Mouse (Mus musculus) CH12.LX (cell line): ENCODE data around the gene Vsig2. TPM values are rescaled to one million over a fixed set of nuclear protein-coding genes. Genes with fewer than 3 reads are reported as not detected.
A peak's percentile ranks its signal among the peaks of the same experiment; 100 is the strongest.

ENCODE experiments used
- DNase-seq: peaks from one replicate; pipeline ENCODE4 v3.0.0-alpha.2; 2013; ENCODE audit errors: extremely low read depth
- H3K27ac ChIP-seq: 2 replicates; pipeline ENCODE4 v1.5.1; 2012; ENCODE audit warnings: low read depth, mild to moderate bottlenecking, control low read depth, moderate library complexity; ENCODE audit not compliant: insufficient read depth
- H3K27me3 ChIP-seq: replicated peaks from 2 replicates; pipeline ENCODE3; 2012; ENCODE audit warnings: inconsistent platforms
- H3K36me3 ChIP-seq, 2 experiments: replicated peaks in 1 of 2; 2 replicates each; pipeline versions ENCODE3 to v1.6.1; 2012; ENCODE audit warnings: inconsistent platforms in 1 of 2, low read length in 1 of 2, mild to moderate bottlenecking in 1 of 2, mixed read lengths in 1 of 2, moderate library complexity in 1 of 2; ENCODE audit not compliant: control insufficient read depth in 1 of 2, insufficient read depth in 1 of 2
- H3K4me1 ChIP-seq, 2 experiments: 2 replicates each; pipeline ENCODE4 v1.6.1; 2012; ENCODE audit warnings: inconsistent platforms in 1 of 2, moderate library complexity in 1 of 2; ENCODE audit not compliant: insufficient read depth in 2 of 2, control insufficient read depth in 1 of 2
- H3K4me2 ChIP-seq: 2 replicates; pipeline ENCODE4 v1.6.1; 2012; ENCODE audit warnings: low read depth, mild to moderate bottlenecking, control low read depth; ENCODE audit not compliant: poor library complexity, insufficient read depth, severe bottlenecking
- H3K4me3 ChIP-seq, 3 experiments: fragments of 150-350 bp in 1 of 3; sonication (generic) in 1 of 3; replicated peaks in 1 of 3; 2 replicates each; pipeline versions ENCODE3 to v1.5.1; 2011 to 2012; ENCODE audit warnings: low read depth in 2 of 3, low read length in 2 of 3, mild to moderate bottlenecking in 2 of 3, moderate library complexity in 2 of 3, control low read depth in 1 of 3, improper control_type of control experiment in 1 of 3, inconsistent platforms in 1 of 3, mixed read lengths in 1 of 3; ENCODE audit not compliant: poor library complexity in 1 of 3
- H3K79me2 ChIP-seq: replicated peaks from 2 replicates; pipeline ENCODE4 v1.6.1; 2012; ENCODE audit warnings: mild to moderate bottlenecking, moderate library complexity; ENCODE audit not compliant: control insufficient read depth, poor library complexity, insufficient read depth, severe bottlenecking; ENCODE audit errors: extremely low read depth
- H3K9ac ChIP-seq: 2 replicates; pipeline ENCODE4 v1.6.1; 2012; ENCODE audit warnings: low read depth, mild to moderate bottlenecking, control low read depth, moderate library complexity; ENCODE audit not compliant: insufficient read depth
- H3K9me3 ChIP-seq: replicated peaks from 2 replicates; pipeline ENCODE3; 2012; ENCODE audit warnings: low read length, inconsistent platforms, mixed read lengths
- CTCF ChIP-seq, 2 experiments: IDR thresholded peaks in 1 of 2; conservative IDR thresholded peaks in 1 of 2; 2 replicates each; pipeline ENCODE4 v1.5.1; 2011 to 2012; ENCODE audit warnings: low read depth in 2 of 2, low read length in 2 of 2, improper control_type of control experiment in 1 of 2, inconsistent platforms in 1 of 2, mild to moderate bottlenecking in 1 of 2, moderate library complexity in 1 of 2
- ETS1 ChIP-seq: conservative IDR thresholded peaks from 2 replicates; pipeline ENCODE4 v1.6.1; 2012; ENCODE audit warnings: low read depth, mild to moderate bottlenecking, inconsistent platforms, low read length, improper control_type of control experiment, moderate library complexity
- HCFC1 ChIP-seq: IDR thresholded peaks from 2 replicates; pipeline ENCODE4 v1.6.1; 2012; ENCODE audit warnings: low read depth, mild to moderate bottlenecking, inconsistent platforms, low read length, improper control_type of control experiment
- MAFK ChIP-seq: IDR thresholded peaks from 2 replicates; pipeline ENCODE4 v1.6.1; 2011; ENCODE audit warnings: low read length, improper control_type of control experiment; ENCODE audit not compliant: insufficient replicate concordance
- NRF1 ChIP-seq: IDR thresholded peaks from 2 replicates; pipeline ENCODE4 v1.6.1; 2014; ENCODE audit warnings: low read depth, mild to moderate bottlenecking, inconsistent platforms, low read length, improper control_type of control experiment, moderate library complexity
- PAX5 ChIP-seq: IDR thresholded peaks from 2 replicates; pipeline ENCODE4 v1.6.1; 2012; ENCODE audit warnings: low read length, inconsistent platforms, mixed read lengths
- POLR2AphosphoS2 ChIP-seq: IDR thresholded peaks from 2 replicates; pipeline ENCODE4 v1.6.1; 2011; ENCODE audit warnings: low read depth, low read length, improper control_type of control experiment
- RAD21 ChIP-seq: IDR thresholded peaks from 2 replicates; pipeline ENCODE4 v1.6.1; 2011; ENCODE audit warnings: low read depth, mild to moderate bottlenecking, low read length, improper control_type of control experiment, moderate library complexity
- RCOR1 ChIP-seq: conservative IDR thresholded peaks from 2 replicates; pipeline ENCODE4 v1.6.1; 2012; ENCODE audit warnings: low read depth, mild to moderate bottlenecking, inconsistent platforms, low read length, improper control_type of control experiment
- SMC3 ChIP-seq: IDR thresholded peaks from 2 replicates; pipeline ENCODE4 v1.6.1; 2011; ENCODE audit warnings: low read depth, low read length, improper control_type of control experiment
- dilution Hi-C: fragments of 300-500 bp; cut with MboI; formaldehyde crosslinking; loops from 2 replicates; pipeline ENCODE4 v1.14.3; 2020; ENCODE audit warnings: low sequenced_read_pairs; ENCODE audit not compliant: extremely low pct_unique_long_range_greater_than_20kb, extremely low pct_ligation_motif_present
- in situ Hi-C: fragments of 300-500 bp; cut with MboI; formaldehyde crosslinking; loops from 3 replicates; pipeline ENCODE4 v1.14.3; 2019; ENCODE audit warnings: low sequenced_read_pairs, low pct_ligation_motif_present, low pct_unique_long_range_greater_than_20kb, mixed read lengths
- polyA plus RNA-seq: library from polyadenylated mRNA; unstranded; fragments of >175 nt; gene quantifications from 2 replicates; pipeline ENCODE4 v1.2.1, GENCODE M21; 2012; ENCODE audit warnings: low read depth; ENCODE audit not compliant: insufficient read length
- total RNA-seq, 2 experiments: library from RNA; depleted of rRNA; stranded (reverse); fragments of 300-350 nt in 1 of 2; fragments of >200 nt in 1 of 2; gene quantifications; 2 replicates each; pipeline ENCODE4 v1.2.3; 2012 to 2014

Gene Vsig2
- total and polyA plus RNA-seq, 3 experiments = not detected

DNA sequence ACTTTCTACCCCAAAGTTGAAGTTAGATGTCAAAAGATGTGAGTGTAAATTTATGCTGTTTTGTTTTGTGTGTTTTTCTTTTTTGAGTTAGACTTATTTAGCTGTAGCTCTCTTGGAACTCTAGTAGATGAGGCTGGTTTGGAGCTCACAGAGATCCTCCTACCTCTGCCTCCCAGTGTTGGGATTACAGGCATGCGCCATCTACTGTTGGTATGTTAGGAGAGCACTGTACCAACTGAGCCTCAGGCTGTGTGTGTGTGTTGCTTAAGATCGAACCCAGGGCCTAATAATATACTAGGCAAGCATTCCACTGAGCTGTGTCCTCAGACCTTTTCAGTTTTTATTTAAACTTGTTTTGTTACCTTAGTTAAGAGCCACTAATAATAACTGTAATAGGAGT lies 27.0 kb upstream of the Vsig2 start:
- peaks cover under 1 to 25% of the 10 kb centered on the region in 2 experiments for H3K4me1 ChIP-seq
- in situ Hi-C loops = no loop called here
- peaks cover 0 to 3% of the 10 kb centered on the region in 2 experiments for H3K36me3 ChIP-seq
- dilution Hi-C loops = no loop called here
- H3K27me3 ChIP-seq = no peaks in the 10 kb centered on the region
- H3K9me3 ChIP-seq = no peaks in the 10 kb centered on the region
- no peak overlapping the region for H3K27ac ChIP-seq
- peak; percentile 32 for DNase-seq
- TF ChIP-seq SMC3 (peak; percentile 64), POLR2AphosphoS2 (no peak), MAFK (no peak), CTCF (conservative IDR thresholded peaks at IDR 0.05 in 1 of 2, IDR thresholded peaks at IDR 0.05 in 1 of 2; ENCODE audit: low read depth in 2 of 2, low read length in 2 of 2) (peak; percentile 20 to 66; a peak in 3 of 4 replicates), RAD21 (peak; percentile 34)
- peaks cover 3% of the 10 kb centered on the region; the same call in 1 of the 2 replicates for H3K79me2 ChIP-seq
- H3K4me3 ChIP-seq = no peak overlapping the region
- H3K4me2 ChIP-seq = no peak overlapping the region
- no peak overlapping the region for H3K9ac ChIP-seq

DNA sequence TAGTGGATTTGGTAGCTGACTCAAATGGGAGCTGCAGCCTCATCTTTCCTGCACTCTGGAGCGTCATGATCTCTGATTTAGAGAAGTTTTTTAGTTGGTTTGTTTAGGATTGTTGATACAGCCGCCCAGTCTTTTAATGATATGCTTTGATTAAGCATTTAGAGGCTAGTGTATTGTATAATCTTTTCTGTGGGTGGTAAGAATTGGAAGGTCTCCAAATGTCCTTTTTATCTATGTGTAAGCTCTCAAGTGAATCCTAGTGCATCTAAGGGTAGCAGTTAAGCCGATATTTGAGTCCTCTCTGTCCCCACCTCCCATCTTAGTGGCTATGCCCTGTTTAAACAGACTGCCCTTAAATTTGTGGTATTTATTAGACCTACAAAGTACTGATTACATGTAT lies 24.6 kb upstream of the Vsig2 start:
- Histone ChIP-seq H3K27me3 (no peaks in the 10 kb centered on the region), H3K9ac (no peak overlapping the region), H3K36me3 (peaks cover 6 to 11% of the 10 kb centered on the region in 2 experiments), H3K9me3 (no peaks in the 10 kb centered on the region), H3K4me2 (no peak overlapping the region), H3K27ac (no peak overlapping the region), H3K4me1 (peaks cover 5 to 32% of the 10 kb centered on the region in 2 experiments), H3K79me2 (peaks cover 3% of the 10 kb centered on the region; the same call in 1 of the 2 replicates), H3K4me3 (no peak overlapping the region)
- in situ Hi-C loops (no loop called here), dilution Hi-C loops (no loop called here)
- TF ChIP-seq PAX5 = no peak
- no peak for DNase-seq

DNA sequence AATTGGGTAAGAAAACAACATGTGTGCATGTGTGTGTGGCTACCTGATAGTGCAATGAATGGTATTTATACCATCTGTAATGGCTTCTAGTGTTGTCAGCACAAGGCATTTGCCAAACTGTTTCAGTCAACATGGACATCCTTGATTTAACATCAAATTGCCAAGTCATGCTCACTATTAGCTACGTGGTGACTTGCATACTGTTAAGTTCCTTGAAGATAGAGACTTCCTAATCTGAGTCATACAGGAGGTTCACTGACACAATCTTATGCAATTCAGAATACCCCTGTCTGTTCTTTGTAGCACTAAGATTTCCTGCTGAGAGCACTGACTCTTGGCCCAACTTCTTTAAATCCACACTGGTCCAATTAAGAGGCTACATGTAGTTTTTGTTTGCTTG lies 21.6 kb upstream of the Vsig2 start:
- Histone ChIP-seq H3K27ac (no peak overlapping the region), H3K27me3 (no peaks in the 10 kb centered on the region), H3K4me3 (no peak overlapping the region), H3K36me3 (peaks cover 6 to 25% of the 10 kb centered on the region in 2 experiments), H3K4me1 (peaks cover 5 to 32% of the 10 kb centered on the region in 2 experiments), H3K4me2 (no peak overlapping the region), H3K79me2 (no peaks in the 10 kb centered on the region; the same call in 1 of the 2 replicates), H3K9ac (no peak overlapping the region), H3K9me3 (no peaks in the 10 kb centered on the region)
- peak; percentile 23 for DNase-seq
- in situ Hi-C loops = no loop called here
- dilution Hi-C loops = no loop called here
- no peak for TF ChIP-seq CTCF (conservative IDR thresholded peaks at IDR 0.05 in 1 of 2, IDR thresholded peaks at IDR 0.05 in 1 of 2; ENCODE audit: low read depth in 2 of 2, low read length in 2 of 2)
- no peak for TF ChIP-seq ETS1
- TF ChIP-seq RCOR1 = no peak
- no peak for TF ChIP-seq POLR2AphosphoS2
- no peak for TF ChIP-seq NRF1
- no peak for TF ChIP-seq HCFC1
